Mouse (Mus musculus): ENCODE results near the gene Nectin2. TPM values are rescaled to one million over a fixed set of nuclear protein-coding genes. Genes with fewer than 3 reads are reported as not detected.

Nectin2 gene
- polyA plus RNA-seq, 1 experiment from 2014 or later: 138 TPM

DNA sequence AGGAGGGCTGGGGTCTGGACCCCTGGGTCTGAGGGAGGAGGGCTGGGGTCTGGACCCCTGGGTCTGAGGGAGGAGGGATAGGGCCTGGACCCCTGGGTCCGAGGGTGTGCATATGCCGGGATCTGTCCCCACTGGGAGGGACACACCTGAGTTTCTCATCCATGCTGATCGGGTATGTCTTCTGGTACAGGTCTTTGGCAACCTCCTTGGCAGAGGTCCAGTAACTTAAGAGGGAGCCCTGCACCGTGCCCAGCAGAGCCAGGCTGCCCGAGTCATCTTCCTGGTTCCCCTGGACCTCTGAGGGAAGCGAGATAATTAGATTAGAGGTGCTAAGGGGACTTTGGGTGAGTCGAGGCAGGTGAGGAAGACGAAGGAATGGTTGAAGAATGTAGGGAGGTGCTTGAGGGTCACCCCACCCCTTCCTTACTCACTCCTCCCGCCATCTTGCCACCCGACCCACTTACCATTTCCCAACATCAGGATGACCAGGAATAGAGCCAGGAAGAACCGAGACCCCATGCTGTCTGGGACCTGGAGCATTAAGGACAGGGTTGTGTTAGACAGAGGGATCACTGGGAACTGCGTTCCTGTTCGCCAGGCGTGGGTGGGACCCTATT is 77.1 kb downstream of the Nectin2 start:
- H3K9ac ChIP-seq: no peak overlapping the region
- no peaks in the 10 kb centered on the region for H3K27me3 ChIP-seq
- H3K4me3 ChIP-seq (replicated peaks): no peak overlapping the region
- H3K27ac ChIP-seq: no peak overlapping the region
- no peaks in the 10 kb centered on the region for H3K9me3 ChIP-seq (replicated peaks)
- H3K4me1 ChIP-seq: peaks cover 5% of the 10 kb centered on the region
- no peak for ATAC-seq (replicated peaks; ENCODE audit: low FRiP score)
- H3K4me2 ChIP-seq: no peak overlapping the region
- no peaks in the 10 kb centered on the region for H3K36me3 ChIP-seq
- 61% methylated on average over 14 of the region's 14 CpGs for WGBS

DNA sequence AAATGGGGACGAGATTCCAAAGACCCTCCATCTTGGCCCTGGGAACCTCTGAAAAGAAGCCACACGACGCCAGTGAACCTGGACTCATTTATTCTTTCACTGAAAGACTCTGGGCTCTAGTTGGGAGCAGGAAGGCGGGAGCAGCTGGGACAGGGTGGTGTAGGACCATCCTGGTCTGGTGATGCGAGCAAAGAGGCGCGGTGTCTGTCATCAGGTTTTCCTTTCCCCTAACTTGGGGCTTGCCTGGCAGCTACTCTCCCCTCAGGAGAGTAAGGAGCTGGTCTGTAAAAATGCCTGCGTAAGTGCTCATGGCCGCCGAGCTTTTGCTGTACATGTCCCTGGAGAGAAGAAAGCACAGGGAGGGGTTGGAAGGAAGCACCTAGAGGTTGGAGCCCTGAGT is 78.8 kb downstream of the Nectin2 start:
- Histone ChIP-seq H3K9me3 (replicated peaks) (no peaks in the 10 kb centered on the region), H3K4me2 (no peak overlapping the region), H3K4me3 (replicated peaks) (no peak overlapping the region), H3K36me3 (no peaks in the 10 kb centered on the region), H3K27ac (no peak overlapping the region), H3K4me1 (peaks cover 6% of the 10 kb centered on the region), H3K9ac (no peak overlapping the region), H3K27me3 (no peaks in the 10 kb centered on the region)
- no peak for ATAC-seq (replicated peaks; ENCODE audit: low FRiP score)
- WGBS: 68% methylated on average over 10 of the region's 10 CpGs

DNA sequence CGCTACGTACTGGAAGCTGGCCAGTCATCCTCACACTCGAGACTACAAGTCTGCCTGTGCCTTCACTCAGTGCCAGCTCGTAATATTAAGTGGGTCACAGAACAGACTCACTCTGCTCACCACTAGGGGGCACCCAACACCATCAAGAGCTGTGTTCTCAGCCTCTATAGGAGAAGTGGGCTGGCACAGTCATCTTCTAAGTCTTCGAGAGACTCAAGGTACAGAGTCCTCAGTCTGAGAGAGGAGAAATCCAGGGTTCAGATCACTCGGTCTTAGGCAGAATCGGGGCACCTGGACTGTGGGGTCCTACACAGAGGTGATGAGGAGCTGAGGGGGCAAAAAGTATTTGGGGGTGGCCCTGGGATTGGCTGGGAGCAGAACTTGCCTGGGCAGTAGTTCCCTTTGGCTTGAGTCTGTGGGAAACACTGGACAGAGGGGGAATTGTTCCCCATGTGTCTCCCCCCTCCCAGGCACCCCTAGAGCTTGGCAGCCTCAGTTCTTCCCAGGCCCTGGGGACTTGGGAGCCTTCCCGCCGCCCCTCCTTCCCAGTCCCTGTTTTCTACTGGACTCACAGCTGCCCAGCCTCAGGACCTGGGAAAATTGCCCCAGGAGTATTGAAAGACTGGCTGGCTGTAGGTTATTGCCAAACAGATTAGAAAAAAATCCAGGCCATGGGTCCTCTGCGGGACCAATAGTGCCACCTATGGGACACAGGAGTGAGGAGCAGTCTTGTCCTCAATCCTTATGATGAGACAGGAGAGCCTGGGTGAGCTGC is 81.1 kb downstream of the Nectin2 start:
- ATAC-seq (replicated peaks; ENCODE audit: low FRiP score): peak; percentile 79

DNA sequence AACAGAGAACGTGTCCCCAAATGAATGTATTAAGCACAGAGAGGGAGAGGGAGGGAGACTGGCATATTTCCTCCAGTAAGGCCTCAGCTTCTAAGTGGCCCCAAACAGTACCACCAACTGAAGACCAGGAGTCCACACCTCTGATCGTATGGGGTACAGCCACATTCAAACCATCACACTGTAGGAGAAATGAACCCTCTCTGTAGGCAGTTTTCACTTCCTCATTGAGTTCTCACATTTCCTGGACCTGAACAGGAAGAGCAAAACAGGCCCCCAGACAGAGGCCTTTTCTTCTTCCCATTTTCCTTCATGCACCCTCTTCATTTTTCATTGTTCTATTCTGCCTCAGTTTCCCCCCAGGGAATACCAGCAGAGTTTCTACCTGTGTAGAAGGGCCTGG is 82.8 kb downstream of the Nectin2 start:
- no peaks in the 10 kb centered on the region for H3K9me3 ChIP-seq (replicated peaks)
- 74% methylated on average over 2 of the region's 2 CpGs for WGBS
- 0 out of 2 replicates have a peak, but pooled peaks cover 6% of the 10 kb centered on the region for H3K36me3 ChIP-seq
- H3K4me3 ChIP-seq (replicated peaks): no peak overlapping the region
- H3K27ac ChIP-seq: no peak overlapping the region
- no peak for ATAC-seq (replicated peaks; ENCODE audit: low FRiP score)
- no peak overlapping the region for H3K9ac ChIP-seq
- no peak overlapping the region for H3K4me2 ChIP-seq
- H3K27me3 ChIP-seq: no peaks in the 10 kb centered on the region
- H3K4me1 ChIP-seq: peaks cover 32% of the 10 kb centered on the region

More for the DNA sequence above, 81.1 kb downstream of the Nectin2 start:
- WGBS: 2% methylated on average over 10 of the region's 10 CpGs
- H3K4me2 ChIP-seq: peak overlapping the region; percentile 45
- peak overlapping the region; percentile 78 for H3K27ac ChIP-seq
- H3K9me3 ChIP-seq (replicated peaks): no peaks in the 10 kb centered on the region
- H3K27me3 ChIP-seq: no peaks in the 10 kb centered on the region
- H3K4me1 ChIP-seq: peaks cover 16% of the 10 kb centered on the region
- peak overlapping the region; percentile 15 for H3K4me3 ChIP-seq (replicated peaks)
- H3K36me3 ChIP-seq: no peaks in the 10 kb centered on the region
- H3K9ac ChIP-seq: peak overlapping the region; percentile 27; the same call in 1 of the 2 replicates

DNA sequence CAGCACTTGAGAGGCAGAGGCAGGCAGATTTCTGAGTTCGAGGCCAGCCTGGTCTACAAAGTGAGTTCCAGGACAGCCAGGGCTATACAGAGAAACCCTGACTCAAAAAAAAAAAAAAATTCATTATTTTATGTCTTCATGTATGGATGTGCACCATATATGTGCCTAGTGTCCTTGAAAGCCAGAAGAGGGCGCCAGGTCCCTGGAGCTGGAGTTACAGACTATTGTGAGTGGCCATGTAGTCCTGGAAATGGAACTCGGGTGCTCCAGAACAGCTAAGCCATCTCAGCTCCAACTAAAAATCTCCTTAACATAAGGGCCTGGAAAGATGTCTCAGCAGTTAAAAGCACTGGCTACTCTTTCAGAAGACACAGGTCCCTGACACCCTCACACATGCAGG is 83.5 kb downstream of the Nectin2 start:
- Histone ChIP-seq H3K9ac (no peak overlapping the region), H3K36me3 (peaks cover 10% of the 10 kb centered on the region), H3K4me1 (peaks cover 32% of the 10 kb centered on the region), H3K27ac (no peak overlapping the region), H3K4me2 (no peak overlapping the region), H3K27me3 (no peaks in the 10 kb centered on the region), H3K4me3 (replicated peaks) (no peak overlapping the region), H3K9me3 (replicated peaks) (no peaks in the 10 kb centered on the region)
- WGBS: 69% methylated on average over 3 of the region's 3 CpGs
- ATAC-seq (replicated peaks; ENCODE audit: low FRiP score): no peak

Other genes with a start within 250 kb of the Nectin2 start
- 2.3 and 2.6 TPM in 2 replicates for gene Bloc1s3, start 242.1 kb downstream of the Nectin2 start, polyA plus RNA-seq (2015; fragmentation: Nextera tagmentation; extraction: Ambion mirVana)
- gene Trappc6a, start 242.1 kb downstream of the Nectin2 start, polyA plus RNA-seq (2015; fragmentation: Nextera tagmentation; extraction: Ambion mirVana): 76.2 and 81.2 TPM in 2 replicates
- gene Nkpd1, start 232.6 kb downstream of the Nectin2 start, polyA plus RNA-seq (2015; fragmentation: Nextera tagmentation; extraction: Ambion mirVana): 0.10 and 0.15 TPM in 2 replicates
- 21.3 and 24.4 TPM in 2 replicates for gene Ppp1r37, start 187.4 kb downstream of the Nectin2 start, polyA plus RNA-seq (2015; fragmentation: Nextera tagmentation; extraction: Ambion mirVana)
- gene Zfp296, start 173.2 kb downstream of the Nectin2 start, polyA plus RNA-seq (2015; fragmentation: Nextera tagmentation; extraction: Ambion mirVana): 0.55 and 0.66 TPM in 2 replicates
- gene Gemin7, start 172.9 kb downstream of the Nectin2 start, polyA plus RNA-seq (2015; fragmentation: Nextera tagmentation; extraction: Ambion mirVana): 148 and 161 TPM in 2 replicates
- gene Clasrp, start 146.0 kb downstream of the Nectin2 start, polyA plus RNA-seq (2015; fragmentation: Nextera tagmentation; extraction: Ambion mirVana): 50.6 and 58.6 TPM in 2 replicates
- gene Relb, start 121.0 kb downstream of the Nectin2 start, polyA plus RNA-seq (2015; fragmentation: Nextera tagmentation; extraction: Ambion mirVana): 8.8 and 10.0 TPM in 2 replicates
- 81.9 and 91.5 TPM in 2 replicates for gene Clptm1, start 85.5 kb downstream of the Nectin2 start, polyA plus RNA-seq (2015; fragmentation: Nextera tagmentation; extraction: Ambion mirVana)
- 8.8 and 13.1 TPM in 2 replicates for gene Apoc2, start 72.5 kb downstream of the Nectin2 start, polyA plus RNA-seq (2015; fragmentation: Nextera tagmentation; extraction: Ambion mirVana)
- 2.5 TPM in 1 of 2 replicates, not detected in the other for gene Gm44805, start 69.1 kb downstream of the Nectin2 start, polyA plus RNA-seq (2015; fragmentation: Nextera tagmentation; extraction: Ambion mirVana)
- 2.3 and 6.6 TPM in 2 replicates for gene Apoc4, start 69.0 kb downstream of the Nectin2 start, polyA plus RNA-seq (2015; fragmentation: Nextera tagmentation; extraction: Ambion mirVana)
- gene Apoc1, start 57.8 kb downstream of the Nectin2 start, polyA plus RNA-seq (2015; fragmentation: Nextera tagmentation; extraction: Ambion mirVana): 15.7 and 20.7 TPM in 2 replicates
- gene Apoe, start 51.3 kb downstream of the Nectin2 start, polyA plus RNA-seq (2015; fragmentation: Nextera tagmentation; extraction: Ambion mirVana): 259 and 340 TPM in 2 replicates
- gene Tomm40, start 35.0 kb downstream of the Nectin2 start, polyA plus RNA-seq (2015; fragmentation: Nextera tagmentation; extraction: Ambion mirVana): 168 and 177 TPM in 2 replicates
- 244 and 257 TPM in 2 replicates for gene Bcam, start 20.5 kb upstream of the Nectin2 start, polyA plus RNA-seq (2015; fragmentation: Nextera tagmentation; extraction: Ambion mirVana)
- 8.3 and 9.1 TPM in 2 replicates for gene Cblc, start 46.3 kb upstream of the Nectin2 start, polyA plus RNA-seq (2015; fragmentation: Nextera tagmentation; extraction: Ambion mirVana)
- gene Bcl3, start 72.3 kb upstream of the Nectin2 start, polyA plus RNA-seq (2015; fragmentation: Nextera tagmentation; extraction: Ambion mirVana): 3.9 and 4.9 TPM in 2 replicates
- gene Gm19345, start 101.5 kb upstream of the Nectin2 start, polyA plus RNA-seq (2015; fragmentation: Nextera tagmentation; extraction: Ambion mirVana): 0.16 TPM in 1 of 2 replicates, not detected in the other
- gene Ceacam16, start 110.8 kb upstream of the Nectin2 start, polyA plus RNA-seq (2015; fragmentation: Nextera tagmentation; extraction: Ambion mirVana): not detected in 2 replicates
- gene Ceacam19, start 137.5 kb upstream of the Nectin2 start, polyA plus RNA-seq (2015; fragmentation: Nextera tagmentation; extraction: Ambion mirVana): 0.09 TPM in 1 of 2 replicates, not detected in the other
- gene Pvr, start 170.7 kb upstream of the Nectin2 start, polyA plus RNA-seq (2015; fragmentation: Nextera tagmentation; extraction: Ambion mirVana): 13.7 and 13.9 TPM in 2 replicates
- 0.18 and 0.45 TPM in 2 replicates for gene Igsf23, start 200.3 kb upstream of the Nectin2 start, polyA plus RNA-seq (2015; fragmentation: Nextera tagmentation; extraction: Ambion mirVana)
- not detected in 2 replicates for gene Ceacam20, start 214.9 kb upstream of the Nectin2 start, polyA plus RNA-seq (2015; fragmentation: Nextera tagmentation; extraction: Ambion mirVana)
- gene Nlrp9b, start 241.0 kb upstream of the Nectin2 start, polyA plus RNA-seq (2015; fragmentation: Nextera tagmentation; extraction: Ambion mirVana): not detected in 2 replicates